Mouse (Mus musculus): ENCODE results near the gene Nufip2. TPM values are rescaled to one million over a fixed set of nuclear protein-coding genes. Genes with fewer than 3 reads are reported as not detected.
A peak's percentile ranks its signal among the peaks of the same experiment; 100 is the strongest.

Nufip2 gene
- polyA plus RNA-seq, 1 experiment = 11.8 TPM

DNA sequence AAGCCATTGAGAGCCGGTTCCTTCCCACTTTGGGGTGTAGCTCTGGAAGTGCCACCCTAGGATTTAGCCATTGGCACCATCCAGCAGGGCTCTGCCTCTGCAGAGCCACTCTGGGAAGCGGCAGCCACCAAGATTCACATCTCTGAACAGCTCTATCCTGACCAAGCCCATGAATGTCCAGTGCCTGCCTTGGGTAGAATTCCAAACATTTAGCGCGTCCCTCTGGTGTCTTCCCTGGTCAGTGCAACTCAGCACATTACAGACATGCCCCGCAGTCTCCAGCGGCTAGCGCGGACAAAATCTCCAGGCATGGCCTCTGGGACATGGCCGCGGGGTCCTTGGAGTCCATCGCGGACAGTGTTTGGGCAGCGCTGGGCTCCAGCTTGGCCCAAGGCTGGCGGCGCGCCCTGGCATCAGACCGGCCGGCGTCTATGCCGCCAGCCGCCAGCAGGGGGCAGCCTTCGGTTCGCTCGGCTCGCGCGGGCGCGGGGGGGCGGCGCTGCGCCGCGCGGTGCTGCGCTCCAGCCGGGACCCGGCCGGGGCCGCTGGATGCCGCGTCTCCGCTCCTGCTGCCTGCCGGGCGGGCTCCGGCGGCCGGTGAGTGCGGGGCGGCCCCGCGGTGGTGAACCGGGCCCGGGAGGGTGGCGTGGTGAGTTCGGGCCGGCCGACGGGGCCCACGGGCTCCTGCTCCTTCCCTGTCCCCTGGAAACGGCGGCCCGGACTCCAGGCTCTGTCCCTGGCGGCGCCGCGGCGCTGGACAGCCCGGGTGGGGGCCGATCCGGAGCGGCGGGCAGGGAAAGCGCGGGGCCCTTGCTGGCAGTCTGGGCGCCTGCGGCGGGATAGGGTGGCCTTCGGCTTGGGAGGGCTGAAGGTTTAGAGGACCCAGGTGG is 77.1 kb downstream of the Nufip2 start, which contains the start of gene Myo18a:
TSS of gene Myo18a (plus strand) at position 464 of the 890 bp plus-strand sequence.
- H3K4me3 ChIP-seq (ENCODE audit: low read depth, low read length) = peak within 1 kb of the TSS; percentile 93
- WGBS = 3% methylated on average over 78 of the region's 79 CpGs
- peak within 1 kb of the TSS; percentile 88 for H3K27ac ChIP-seq (ENCODE audit: insufficient read depth, low read depth, low read length)
- H3K36me3 ChIP-seq (ENCODE audit: control insufficient read depth, insufficient read depth, low read length) = no peaks in the 10 kb centered on the region
- peaks cover 12% of the 10 kb centered on the region for H3K4me1 ChIP-seq (ENCODE audit: control insufficient read depth, insufficient read depth, insufficient read length, low read length)
- TF ChIP-seq CTCF (IDR thresholded peaks at IDR 0.05; ENCODE audit: extremely low read depth, insufficient read length, insufficient replicate concordance, low read depth, low read length) = peak; percentile 67
- peak; percentile 19; the same call in 1 of the 2 replicates for TF ChIP-seq POLR2A (IDR thresholded peaks at IDR 0.05; ENCODE audit: low read depth, low read length)
- no peaks in the 10 kb centered on the region for H3K27me3 ChIP-seq (ENCODE audit: control insufficient read depth, insufficient read depth, low read length)

- Histone ChIP-seq H3K4me3 (ENCODE audit: low read depth, low read length) (peak overlapping the region; percentile 93), H3K27ac (ENCODE audit: insufficient read depth, low read depth, low read length) (peak overlapping the region; percentile 88)
- WGBS = 5% methylated on average over 26 of the region's 26 CpGs
Measured at GRCm38 (mm10) chr11:77763673-77764340, 77.9 kb downstream of the Nufip2 start.

GRCm38 (mm10) chr11:77764694-77765458 is 78.9 kb downstream of the Nufip2 start:
- Histone ChIP-seq H3K4me1 (ENCODE audit: control insufficient read depth, insufficient read depth, insufficient read length, low read length) (peaks cover 15% of the 10 kb centered on the region), H3K27ac (ENCODE audit: insufficient read depth, low read depth, low read length) (peak overlapping the region; percentile 96), H3K27me3 (ENCODE audit: control insufficient read depth, insufficient read depth, low read length) (no peaks in the 10 kb centered on the region), H3K4me3 (ENCODE audit: low read depth, low read length) (peak overlapping the region; percentile 93), H3K36me3 (ENCODE audit: control insufficient read depth, insufficient read depth, low read length) (no peaks in the 10 kb centered on the region)
- 29% methylated on average over 9 of the region's 9 CpGs for WGBS
- TF ChIP-seq POLR2A (IDR thresholded peaks at IDR 0.05; ENCODE audit: low read depth, low read length) (no peak), CTCF (IDR thresholded peaks at IDR 0.05; ENCODE audit: extremely low read depth, insufficient read length, insufficient replicate concordance, low read depth, low read length) (no peak)

More at GRCm38 (mm10) chr11:77763673-77764340, 77.9 kb downstream of the Nufip2 start:
- TF ChIP-seq CTCF (IDR thresholded peaks at IDR 0.05; ENCODE audit: extremely low read depth, insufficient read length, insufficient replicate concordance, low read depth, low read length) (no peak), POLR2A (IDR thresholded peaks at IDR 0.05; ENCODE audit: low read depth, low read length) (peak; percentile 55; the same call in 1 of the 2 replicates)
- Histone ChIP-seq H3K27me3 (ENCODE audit: control insufficient read depth, insufficient read depth, low read length) (no peaks in the 10 kb centered on the region), H3K4me1 (ENCODE audit: control insufficient read depth, insufficient read depth, insufficient read length, low read length) (peaks cover 12% of the 10 kb centered on the region), H3K36me3 (ENCODE audit: control insufficient read depth, insufficient read depth, low read length) (no peaks in the 10 kb centered on the region)

DNA sequence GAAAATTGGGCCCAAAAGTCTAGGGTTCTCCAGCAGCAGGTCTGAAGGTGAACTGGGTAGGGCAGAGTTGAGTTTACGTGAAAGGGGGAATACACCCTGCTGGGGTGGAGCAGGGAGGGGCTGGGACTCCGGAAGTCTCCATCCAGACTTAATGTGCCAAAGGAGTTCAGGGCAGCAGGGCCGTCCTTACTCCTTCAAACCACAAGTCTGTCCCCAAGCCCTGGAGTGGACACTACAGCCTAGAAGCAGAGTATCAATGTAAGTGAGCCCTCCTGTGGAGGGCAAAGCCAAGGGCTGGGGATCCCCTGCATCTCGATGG is 79.5 kb downstream of the Nufip2 start:
- H3K4me1 ChIP-seq (ENCODE audit: control insufficient read depth, insufficient read depth, insufficient read length, low read length) = peaks cover 18% of the 10 kb centered on the region
- H3K4me3 ChIP-seq (ENCODE audit: low read depth, low read length) = peak overlapping the region; percentile 68
- H3K27ac ChIP-seq (ENCODE audit: insufficient read depth, low read depth, low read length) = peak overlapping the region; percentile 96
- no peaks in the 10 kb centered on the region for H3K27me3 ChIP-seq (ENCODE audit: control insufficient read depth, insufficient read depth, low read length)
- TF ChIP-seq CTCF (IDR thresholded peaks at IDR 0.05; ENCODE audit: extremely low read depth, insufficient read length, insufficient replicate concordance, low read depth, low read length) (no peak), POLR2A (IDR thresholded peaks at IDR 0.05; ENCODE audit: low read depth, low read length) (peak; percentile 37; the same call in 1 of the 2 replicates)
- 18% methylated on average over 4 of the region's 4 CpGs for WGBS
- H3K36me3 ChIP-seq (ENCODE audit: control insufficient read depth, insufficient read depth, low read length) = no peaks in the 10 kb centered on the region

GRCm38 (mm10) chr11:77766351-77767001 is 80.5 kb downstream of the Nufip2 start:
- peak; percentile 59 for TF ChIP-seq POLR2A (IDR thresholded peaks at IDR 0.05; ENCODE audit: low read depth, low read length)
- peak; percentile 52; the same call in 1 of the 2 replicates for TF ChIP-seq CTCF (IDR thresholded peaks at IDR 0.05; ENCODE audit: extremely low read depth, insufficient read length, insufficient replicate concordance, low read depth, low read length)
- WGBS = 2% methylated on average over 35 of the region's 35 CpGs
- no peaks in the 10 kb centered on the region for H3K36me3 ChIP-seq (ENCODE audit: control insufficient read depth, insufficient read depth, low read length)
- H3K4me1 ChIP-seq (ENCODE audit: control insufficient read depth, insufficient read depth, insufficient read length, low read length) = peaks cover 20% of the 10 kb centered on the region
- H3K27ac ChIP-seq (ENCODE audit: insufficient read depth, low read depth, low read length) = peak overlapping the region; percentile 96
- no peaks in the 10 kb centered on the region for H3K27me3 ChIP-seq (ENCODE audit: control insufficient read depth, insufficient read depth, low read length)
- H3K4me3 ChIP-seq (ENCODE audit: low read depth, low read length) = peak overlapping the region; percentile 72

GRCm38 (mm10) chr11:77769496-77769895 is 83.5 kb downstream of the Nufip2 start:
- no peak overlapping the region for H3K27ac ChIP-seq (ENCODE audit: insufficient read depth, low read depth, low read length)
- 67% methylated on average over 4 of the region's 4 CpGs for WGBS
- no peaks in the 10 kb centered on the region for H3K36me3 ChIP-seq (ENCODE audit: control insufficient read depth, insufficient read depth, low read length)
- H3K27me3 ChIP-seq (ENCODE audit: control insufficient read depth, insufficient read depth, low read length) = no peaks in the 10 kb centered on the region
- TF ChIP-seq CTCF (IDR thresholded peaks at IDR 0.05; ENCODE audit: extremely low read depth, insufficient read length, insufficient replicate concordance, low read depth, low read length) (no peak), POLR2A (IDR thresholded peaks at IDR 0.05; ENCODE audit: low read depth, low read length) (no peak)
- H3K4me1 ChIP-seq (ENCODE audit: control insufficient read depth, insufficient read depth, insufficient read length, low read length) = peaks cover 26% of the 10 kb centered on the region
- no peak overlapping the region for H3K4me3 ChIP-seq (ENCODE audit: low read depth, low read length)

Data from small intestine, adult 2 months (tissue).